Mouse (Mus musculus) layer of hippocampus, adult 18-20 months (tissue): ENCODE measurements at regions not wholly inside any gene's neighbourhood (a gene's known extent, or its start where the extent isn't known, plus 50 kb on each side); places are given as distances from the start of the nearest gene placed in this dataset.

Experiments
- DNase-seq, 2 experiments: peaks; one replicate each; pipeline ENCODE4 v3.0.0; 2022; ENCODE audit warnings: low spot score in 2 of 2

- DNase-seq: peak in 1 of 2 experiments; percentile 51
These were observed 640.0 kb upstream of the Pcdh17 start for GRCm38 (mm10) chr14:83803412-83803811.
